ENCODE assay signal across 12 mouse cellular contexts in genomic region chr17:31656682-31657081, GRCm38 (mm10). TPM values are rescaled to one million over a fixed set of nuclear protein-coding genes. Genes with fewer than 3 reads are reported as not detected.
DNase-seq lines count a peak whose midpoint lies in the region; ATAC-seq lines count a peak whose summit lies in the region.
"Had no signal": no experiment of that assay in that cellular context is flagged by ENCODE, and none has a peak within 500 bp of the region (broad histone marks: within the 10 kb centered on the region; RNA-seq: fewer than 3 reads in every experiment).

No protein-coding gene starts in this region.

- peak overlapping the region; percentile 73 for H3K4me2 ChIP-seq in heart, embryonic 15.5 days
- H3K4me2 ChIP-seq in neural tube, embryonic 13.5 days: peak overlapping the region; percentile 91
- H3K4me2 ChIP-seq in liver, embryonic 11.5 days: peak overlapping the region; percentile 90

- no peaks in the 10 kb centered on the region for H3K27me3 ChIP-seq in heart, embryonic 15.5 days
- H3K27me3 ChIP-seq in neural tube, embryonic 13.5 days: no peaks in the 10 kb centered on the region
- no peaks in the 10 kb centered on the region for H3K27me3 ChIP-seq in liver, embryonic 11.5 days (replicated peaks; ENCODE audit: control insufficient read depth, insufficient read depth, low read length)

- no peaks in the 10 kb centered on the region for H3K9me3 ChIP-seq in heart, embryonic 15.5 days (replicated peaks)
- no peaks in the 10 kb centered on the region for H3K9me3 ChIP-seq in neural tube, embryonic 13.5 days
- no peaks in the 10 kb centered on the region for H3K9me3 ChIP-seq in liver, embryonic 11.5 days (ENCODE audit: control insufficient read depth, low read length)

- peaks cover 20% of the 10 kb centered on the region for H3K4me1 ChIP-seq in heart, embryonic 15.5 days (replicated peaks)
- H3K4me1 ChIP-seq in neural tube, embryonic 13.5 days (replicated peaks): peaks cover 29% of the 10 kb centered on the region
- H3K4me1 ChIP-seq in liver, embryonic 11.5 days (replicated peaks; ENCODE audit: control insufficient read depth, insufficient read depth, low read length): peaks cover 15% of the 10 kb centered on the region

- intact Hi-C loops in heart, postnatal 10 days (cut with DNase I): loop anchor here (5.0 kb wide), 1 partner anchor 144 kb away; no protein-coding TSS in a partner anchor
- intact Hi-C loops in left cerebral cortex, postnatal 25 days (cut with DNase I): loop anchor here (5.0 kb wide), 1 partner anchor 144 kb away; no protein-coding TSS in a partner anchor

- 86% methylated on average over 5 of the region's 5 CpGs for WGBS in heart, embryonic 15.5 days
- 91% methylated on average over 5 of the region's 5 CpGs for WGBS in neural tube, embryonic 13.5 days
- 91% methylated on average over 5 of the region's 5 CpGs for whole genome bisulfite sequencing in liver, embryonic 11.5 days

- H3K4me3 ChIP-seq in heart, embryonic 15.5 days: no peak overlapping the region
- no peak overlapping the region for H3K4me3 ChIP-seq in neural tube, embryonic 13.5 days
- peak overlapping the region; percentile 98; the same call in 1 of the 2 replicates for H3K4me3 ChIP-seq in liver, embryonic 11.5 days (ENCODE audit: low read depth, low read length)

- no peak for DNase-seq in heart, postnatal 10 days
- no peak for DNase-seq in neural tube, embryonic 10.5 days (ENCODE audit: extremely low spot score, low spot score)
- DNase-seq in liver, embryonic 11.5 days (ENCODE audit: low spot score): no peak
- DNase-seq in right cerebral cortex, adult 2 months (ENCODE audit: low spot score in 2 of 2): no peak
- DNase-seq in frontal cortex, adult 2 months (ENCODE audit: extremely low spot score in 1 of 2, low spot score in 1 of 2): no peak
- DNase-seq in left cerebral cortex, postnatal 25 days (ENCODE audit: low spot score in 2 of 2): no peak
- DNase-seq: cerebellum, postnatal 36 days; heart, adult 11 months; lung, postnatal 14 days had no signal

- no peak for ATAC-seq in heart, embryonic 15.5 days (replicated peaks; ENCODE audit: insufficient number of reproducible peaks, insufficient read depth, low FRiP score, low read depth)
- no peak for ATAC-seq in neural tube, embryonic 13.5 days (ENCODE audit: low read depth)
- ATAC-seq in liver, embryonic 11.5 days (replicated peaks; ENCODE audit: low FRiP score): no peak
- ATAC-seq: forebrain, embryonic 16.5 days had no signal

- H3K27ac ChIP-seq in heart, embryonic 15.5 days: no peak overlapping the region
- no peak overlapping the region for H3K27ac ChIP-seq in neural tube, embryonic 13.5 days (replicated peaks)
- no peak overlapping the region for H3K27ac ChIP-seq in liver, embryonic 11.5 days (ENCODE audit: low read depth, low read length)

- H3K9ac ChIP-seq in heart, embryonic 15.5 days: no peak overlapping the region
- no peak overlapping the region for H3K9ac ChIP-seq in neural tube, embryonic 13.5 days
- H3K9ac ChIP-seq in liver, embryonic 11.5 days (ENCODE audit: low read depth, low read length): no peak overlapping the region

- peaks cover 36% of the 10 kb centered on the region for H3K36me3 ChIP-seq in heart, embryonic 15.5 days
- H3K36me3 ChIP-seq in neural tube, embryonic 13.5 days: peaks cover 43% of the 10 kb centered on the region
- peaks cover 40% of the 10 kb centered on the region for H3K36me3 ChIP-seq in liver, embryonic 11.5 days (ENCODE audit: control insufficient read depth, insufficient read depth, low read length)

RNA-seq across cellular contexts. Expression of gene U2af1, which starts 2.0 kb away (rescaled TPM):
- polyA plus RNA-seq in heart, embryonic 15.5 days (2015; fragmentation: Nextera tagmentation; extraction: Ambion mirVana): 171 and 186 TPM in 2 replicates
- total RNA-seq in heart, postnatal 10 days (2021): 100 to 1,000 TPM; 111 TPM
- 239 and 248 TPM in 2 replicates for polyA plus RNA-seq in neural tube, embryonic 13.5 days (2015; fragmentation: Nextera tagmentation; extraction: Ambion mirVana)
- 188 and 210 TPM in 2 replicates for polyA plus RNA-seq in liver, embryonic 11.5 days (2014; fragmentation: Nextera tagmentation; extraction: Ambion mirVana)
- polyA plus RNA-seq in frontal cortex, adult 2 months (2012; rRNA removed): 159 and 172 TPM in 2 replicates
- total RNA-seq in left cerebral cortex, postnatal 25 days (2021): 100 to 1,000 TPM; 107 to 119 TPM

RNA-seq across cellular contexts. Expression of gene Cbs, which starts 19.6 kb away (rescaled TPM):
- polyA plus RNA-seq in heart, embryonic 15.5 days (2015; fragmentation: Nextera tagmentation; extraction: Ambion mirVana): 1.2 and 1.5 TPM in 2 replicates
- 1 to 10 TPM in 1 of 2 experiments, under 1 TPM in 1; 0.55 to 1.0 TPM for total RNA-seq in heart, postnatal 10 days (2021)
- 6.9 and 8.3 TPM in 2 replicates for polyA plus RNA-seq in neural tube, embryonic 13.5 days (2015; fragmentation: Nextera tagmentation; extraction: Ambion mirVana)
- 7.3 and 8.3 TPM in 2 replicates for polyA plus RNA-seq in liver, embryonic 11.5 days (2014; fragmentation: Nextera tagmentation; extraction: Ambion mirVana)
- polyA plus RNA-seq in frontal cortex, adult 2 months (2012; rRNA removed): 32.1 and 35.1 TPM in 2 replicates
- total RNA-seq in left cerebral cortex, postnatal 25 days (2021): 10 to 100 TPM; 34.5 to 46.9 TPM

RNA-seq across cellular contexts. Expression of gene Cryaa, which starts 20.9 kb away (rescaled TPM):
- not detected in 2 replicates for polyA plus RNA-seq in heart, embryonic 15.5 days (2015; fragmentation: Nextera tagmentation; extraction: Ambion mirVana)
- not detected for total RNA-seq in heart, postnatal 10 days (2021)
- polyA plus RNA-seq in neural tube, embryonic 13.5 days (2015; fragmentation: Nextera tagmentation; extraction: Ambion mirVana): not detected in 2 replicates
- polyA plus RNA-seq in liver, embryonic 11.5 days (2014; fragmentation: Nextera tagmentation; extraction: Ambion mirVana): not detected in 2 replicates
- 0.20 TPM in 1 of 2 replicates, not detected in the other for polyA plus RNA-seq in frontal cortex, adult 2 months (2012; rRNA removed)
- not detected for total RNA-seq in left cerebral cortex, postnatal 25 days (2021)
- polyA plus RNA-seq: forebrain, embryonic 16.5 days had no signal
